Mouse (Mus musculus): ENCODE results near the gene BC004004. TPM values are rescaled to one million over a fixed set of nuclear protein-coding genes. Genes with fewer than 3 reads are reported as not detected.

Gene BC004004
- polyA plus RNA-seq, 1 experiment from 2014 or later = 75.3 TPM

DNA sequence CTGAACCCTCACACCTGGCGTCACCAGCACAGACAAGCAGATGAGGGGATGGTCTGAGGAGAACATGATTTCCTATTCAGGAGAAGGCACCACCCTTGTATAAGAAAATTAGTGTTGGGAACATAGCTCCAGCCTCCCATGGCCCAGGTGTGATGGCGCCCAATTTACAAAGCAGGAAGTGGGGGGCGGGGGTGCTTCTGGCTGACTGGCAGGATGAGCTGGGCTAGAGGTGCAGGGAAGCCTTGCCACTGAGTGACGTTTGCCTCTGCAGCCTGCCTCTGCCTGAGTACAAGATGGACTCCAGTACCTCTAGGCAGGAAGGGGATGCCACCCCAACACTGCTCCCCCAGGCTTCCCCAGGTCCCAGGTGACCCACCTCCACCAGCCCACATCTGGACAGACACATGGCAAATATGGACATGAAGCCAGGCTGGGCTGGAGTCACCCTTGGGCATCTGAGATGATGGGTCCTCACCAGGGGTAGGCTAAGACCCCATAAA is 63.6 kb downstream of the BC004004 start:
- ATAC-seq (ENCODE audit: low FRiP score, low read depth) = no peak
- Histone ChIP-seq H3K27me3 (replicated peaks) (peaks cover 5% of the 10 kb centered on the region; the same call in 1 of the 2 replicates), H3K4me3 (no peak overlapping the region), H3K4me2 (replicated peaks) (no peak overlapping the region), H3K4me1 (peaks cover 7% of the 10 kb centered on the region), H3K9ac (no peak overlapping the region), H3K36me3 (peaks cover 65% of the 10 kb centered on the region), H3K27ac (no peak overlapping the region), H3K9me3 (no peaks in the 10 kb centered on the region)
- 89% methylated on average over 4 of the region's 4 CpGs for WGBS

- H3K9ac ChIP-seq = no peak overlapping the region
- 93% methylated on average over 19 of the region's 19 CpGs for WGBS
- no peak overlapping the region for H3K4me2 ChIP-seq (replicated peaks)
- H3K9me3 ChIP-seq = no peaks in the 10 kb centered on the region
- H3K27me3 ChIP-seq (replicated peaks) = no peaks in the 10 kb centered on the region
- H3K27ac ChIP-seq = no peak overlapping the region
- no peak for ATAC-seq (ENCODE audit: low FRiP score, low read depth)
- H3K4me1 ChIP-seq = peaks cover 4% of the 10 kb centered on the region
- no peak overlapping the region for H3K4me3 ChIP-seq
- peaks cover 90% of the 10 kb centered on the region for H3K36me3 ChIP-seq
Measured at GRCm38 (mm10) chr17:29336266-29336990, 67.8 kb downstream of the BC004004 start.

GRCm38 (mm10) chr17:29337979-29338823 is 69.6 kb downstream of the BC004004 start:
- no peak for ATAC-seq (ENCODE audit: low FRiP score, low read depth)
- H3K27ac ChIP-seq = no peak overlapping the region
- H3K9me3 ChIP-seq = no peaks in the 10 kb centered on the region
- H3K4me3 ChIP-seq = no peak overlapping the region
- H3K4me1 ChIP-seq = peaks cover 18% of the 10 kb centered on the region
- H3K27me3 ChIP-seq (replicated peaks) = no peaks in the 10 kb centered on the region
- peaks cover 81% of the 10 kb centered on the region for H3K36me3 ChIP-seq
- WGBS = 91% methylated on average over 9 of the region's 9 CpGs
- no peak overlapping the region for H3K9ac ChIP-seq
- no peak overlapping the region for H3K4me2 ChIP-seq (replicated peaks)

DNA sequence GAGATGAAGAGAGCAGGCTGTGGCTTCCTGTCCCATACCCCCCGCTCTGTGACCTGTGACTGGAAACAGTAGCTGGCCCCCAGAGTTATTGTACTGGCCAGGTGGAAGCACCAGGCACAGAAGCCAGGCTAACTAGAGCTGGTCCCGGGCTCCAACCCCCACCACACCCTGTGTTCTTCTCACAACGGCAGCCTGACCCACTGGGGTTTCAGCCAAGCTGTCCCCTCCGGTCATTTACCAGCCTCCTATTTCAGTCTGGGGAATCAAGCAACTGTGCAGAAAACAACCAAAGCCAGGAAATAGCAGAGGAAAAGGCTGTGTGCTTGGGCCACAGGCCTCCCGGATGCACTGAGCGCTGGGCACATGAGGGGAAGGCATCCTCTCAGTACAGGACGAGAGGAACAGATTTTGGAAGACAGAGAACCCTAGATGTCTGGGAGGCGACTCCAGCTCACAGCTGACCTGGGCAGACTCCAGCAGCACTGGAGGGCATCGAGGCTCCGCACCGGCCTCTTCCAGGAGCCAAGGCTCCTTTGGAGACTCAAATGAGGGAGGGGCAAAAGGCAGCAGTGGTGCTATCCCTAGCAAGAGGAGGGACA is 70.7 kb downstream of the BC004004 start:
- H3K27ac ChIP-seq = no peak overlapping the region

DNA sequence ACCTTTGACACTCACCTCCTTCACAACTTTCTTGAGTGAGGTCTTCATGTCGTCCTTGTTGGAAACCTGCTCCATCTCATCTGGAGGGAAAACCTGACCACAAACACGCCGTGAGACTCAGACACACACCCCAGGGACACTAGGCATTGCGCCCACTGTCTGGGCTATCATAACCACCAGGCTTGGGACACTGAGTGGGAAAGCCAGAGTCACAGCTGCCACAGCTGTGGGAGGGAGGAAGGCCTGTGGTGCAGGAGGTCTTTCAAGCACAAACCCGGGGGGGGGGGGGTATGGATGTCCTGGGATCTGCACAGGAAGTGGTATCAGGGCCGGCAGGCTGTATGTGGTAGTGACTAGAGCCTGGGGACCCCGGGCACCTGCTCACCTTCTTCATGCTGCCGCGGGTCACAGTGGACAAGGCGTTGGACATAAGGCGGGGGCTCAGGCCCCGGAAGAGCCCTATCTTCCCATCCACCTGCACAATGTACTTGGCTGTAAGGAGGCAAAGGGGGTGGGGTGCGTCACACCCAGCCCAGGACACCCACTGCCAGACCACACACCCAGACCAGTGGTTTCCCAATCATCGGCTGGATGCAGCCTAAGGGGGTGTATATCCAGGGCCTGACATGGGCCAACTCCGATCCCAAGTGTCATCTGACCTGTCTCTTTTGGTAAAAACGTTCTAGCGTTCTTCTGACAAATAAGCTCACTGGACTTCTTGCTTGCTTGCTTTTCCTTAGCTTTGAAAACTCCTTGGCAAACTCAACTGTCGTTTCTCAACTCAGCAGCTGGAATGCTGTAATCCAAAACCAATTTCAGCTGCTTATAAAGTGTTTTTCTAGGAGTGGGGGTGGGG is 72.0 kb downstream of the BC004004 start:
- ATAC-seq (ENCODE audit: low FRiP score, low read depth) = no peak
- Histone ChIP-seq H3K4me1 (peaks cover 22% of the 10 kb centered on the region), H3K9me3 (no peaks in the 10 kb centered on the region), H3K4me2 (replicated peaks) (no peak overlapping the region), H3K27ac (no peak overlapping the region), H3K4me3 (no peak overlapping the region), H3K36me3 (peaks cover 71% of the 10 kb centered on the region), H3K9ac (0 out of 2 replicates have a peak overlapping the region, but pooled peaks have one; percentile 29), H3K27me3 (replicated peaks) (no peaks in the 10 kb centered on the region)
- WGBS = 87% methylated on average over 18 of the region's 18 CpGs

More for the DNA sequence above, 70.7 kb downstream of the BC004004 start:
- 0 out of 2 replicates have a peak overlapping the region, but pooled peaks have one; percentile 9 for H3K9ac ChIP-seq
- H3K27me3 ChIP-seq (replicated peaks) = no peaks in the 10 kb centered on the region
- no peak overlapping the region for H3K4me3 ChIP-seq
- H3K4me2 ChIP-seq (replicated peaks) = no peak overlapping the region
- 92% methylated on average over 11 of the region's 11 CpGs for WGBS
- H3K4me1 ChIP-seq = peaks cover 18% of the 10 kb centered on the region
- no peaks in the 10 kb centered on the region for H3K9me3 ChIP-seq
- no peak for ATAC-seq (ENCODE audit: low FRiP score, low read depth)
- H3K36me3 ChIP-seq = peaks cover 80% of the 10 kb centered on the region

- H3K9ac ChIP-seq = 0 out of 2 replicates have a peak overlapping the region, but pooled peaks have one; percentile 29
- 33% methylated on average over 9 of the region's 9 CpGs for WGBS
- H3K4me1 ChIP-seq = peaks cover 32% of the 10 kb centered on the region
- peaks cover 61% of the 10 kb centered on the region for H3K36me3 ChIP-seq
- peak overlapping the region; percentile 18; the same call in 1 of the 2 replicates for H3K4me2 ChIP-seq (replicated peaks)
- no peak overlapping the region for H3K4me3 ChIP-seq
- H3K9me3 ChIP-seq = no peaks in the 10 kb centered on the region
- no peak overlapping the region for H3K27ac ChIP-seq
- no peak; the same call in 1 of the 2 replicates for ATAC-seq (ENCODE audit: low FRiP score, low read depth)
- H3K27me3 ChIP-seq (replicated peaks) = no peaks in the 10 kb centered on the region
Measured at GRCm38 (mm10) chr17:29341591-29342003, 73.0 kb downstream of the BC004004 start.

GRCm38 (mm10) chr17:29342010-29342910 is 73.7 kb downstream of the BC004004 start:
- H3K9me3 ChIP-seq = no peaks in the 10 kb centered on the region
- H3K27me3 ChIP-seq (replicated peaks) = no peaks in the 10 kb centered on the region
- 0 out of 2 replicates have a peak overlapping the region, but pooled peaks have one; percentile 29 for H3K9ac ChIP-seq
- 52% methylated on average over 13 of the region's 13 CpGs for WGBS
- peaks cover 35% of the 10 kb centered on the region for H3K4me1 ChIP-seq
- H3K36me3 ChIP-seq = peaks cover 55% of the 10 kb centered on the region
- H3K27ac ChIP-seq = peak overlapping the region; percentile 42; the same call in 1 of the 2 replicates
- H3K4me2 ChIP-seq (replicated peaks) = 0 out of 2 replicates have a peak overlapping the region, but pooled peaks have one; percentile 1
- H3K4me3 ChIP-seq = no peak overlapping the region
- ATAC-seq (ENCODE audit: low FRiP score, low read depth) = no peak

DNA sequence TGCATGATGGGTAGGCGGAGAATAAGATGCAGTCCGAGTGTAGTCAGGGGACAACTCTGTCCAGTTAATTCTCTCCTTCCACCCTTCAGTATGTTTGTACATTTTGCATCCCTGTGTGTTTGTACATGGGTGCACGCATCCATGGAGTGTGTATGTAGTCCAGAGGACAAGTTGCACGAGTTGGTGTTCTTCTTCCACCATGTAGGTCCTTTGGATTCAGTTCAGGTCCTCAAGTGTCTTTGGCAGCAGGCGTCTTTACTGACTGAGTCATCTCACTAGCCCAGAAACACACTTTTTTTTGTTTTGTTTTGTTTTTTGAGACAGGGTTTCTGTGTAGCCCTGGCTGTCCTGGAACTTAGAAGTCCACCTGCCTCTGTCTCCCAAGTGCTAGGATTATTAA is 74.7 kb downstream of the BC004004 start:
- WGBS = 92% methylated on average over 5 of the region's 5 CpGs
- H3K4me1 ChIP-seq = peaks cover 39% of the 10 kb centered on the region
- H3K9ac ChIP-seq = no peak overlapping the region
- H3K4me2 ChIP-seq (replicated peaks) = no peak overlapping the region
- no peak overlapping the region for H3K27ac ChIP-seq
- H3K27me3 ChIP-seq (replicated peaks) = no peaks in the 10 kb centered on the region
- peaks cover 45% of the 10 kb centered on the region for H3K36me3 ChIP-seq
- ATAC-seq (ENCODE audit: low FRiP score, low read depth) = no peak
- H3K4me3 ChIP-seq = no peak overlapping the region
- no peaks in the 10 kb centered on the region for H3K9me3 ChIP-seq

GRCm38 (mm10) chr17:29345272-29345671 is 76.7 kb downstream of the BC004004 start:
- Histone ChIP-seq H3K27me3 (replicated peaks) (no peaks in the 10 kb centered on the region), H3K9ac (no peak overlapping the region), H3K4me3 (no peak overlapping the region), H3K4me1 (peaks cover 43% of the 10 kb centered on the region), H3K9me3 (no peaks in the 10 kb centered on the region), H3K27ac (no peak overlapping the region), H3K4me2 (replicated peaks) (peak overlapping the region; percentile 72; the same call in 1 of the 2 replicates), H3K36me3 (peaks cover 24% of the 10 kb centered on the region)
- WGBS = 95% methylated on average over 12 of the region's 12 CpGs
- no peak for ATAC-seq (ENCODE audit: low FRiP score, low read depth)

GRCm38 (mm10) chr17:29346496-29347125 is 78.0 kb downstream of the BC004004 start:
- ATAC-seq (ENCODE audit: low FRiP score, low read depth) = peak; percentile 6; the same call in 1 of the 2 replicates
- Histone ChIP-seq H3K4me2 (replicated peaks) (peak overlapping the region; percentile 72), H3K4me1 (peaks cover 37% of the 10 kb centered on the region), H3K4me3 (peak overlapping the region; percentile 95), H3K36me3 (peaks cover 18% of the 10 kb centered on the region), H3K9ac (peak overlapping the region; percentile 94), H3K27ac (peak overlapping the region; percentile 82; the same call in 1 of the 2 replicates), H3K9me3 (no peaks in the 10 kb centered on the region), H3K27me3 (replicated peaks) (no peaks in the 10 kb centered on the region)
- 6% methylated on average over 11 of the region's 11 CpGs for WGBS

All from neural tube, embryonic 12.5 days (tissue).